Mouse (Mus musculus): Measurements from ENCODE around the gene Casp14. TPM values are rescaled to one million over a fixed set of nuclear protein-coding genes. Genes with fewer than 3 reads are reported as not detected.

Gene Casp14
- polyA plus RNA-seq, 1 experiment from 2014 or later, result not detected

Other genes starting within 250 kb of the Casp14 start
- not detected in 2 replicates for gene Olfr1358, start 200.9 kb downstream of the Casp14 start, polyA plus RNA-seq (2016; fragmentation: Nextera tagmentation; extraction: Ambion mirVana)
- gene Ilvbl, start 143.9 kb downstream of the Casp14 start, polyA plus RNA-seq (2016; fragmentation: Nextera tagmentation; extraction: Ambion mirVana), result 41.3 and 43.1 TPM in 2 replicates
- 12.2 and 13.3 TPM in 2 replicates for gene Syde1, start 126.3 kb downstream of the Casp14 start, polyA plus RNA-seq (2016; fragmentation: Nextera tagmentation; extraction: Ambion mirVana)
- not detected in 2 replicates for gene Olfr1357, start 100.2 kb downstream of the Casp14 start, polyA plus RNA-seq (2016; fragmentation: Nextera tagmentation; extraction: Ambion mirVana)
- gene Ccdc105, start 34.8 kb upstream of the Casp14 start, polyA plus RNA-seq (2016; fragmentation: Nextera tagmentation; extraction: Ambion mirVana), result not detected in 2 replicates
- gene Slc1a6, start 62.2 kb upstream of the Casp14 start, polyA plus RNA-seq (2016; fragmentation: Nextera tagmentation; extraction: Ambion mirVana), result 0.68 and 0.76 TPM in 2 replicates
- gene Olfr1356, start 133.9 kb upstream of the Casp14 start, polyA plus RNA-seq (2016; fragmentation: Nextera tagmentation; extraction: Ambion mirVana), result not detected in 2 replicates
- gene Olfr1355, start 157.2 kb upstream of the Casp14 start, polyA plus RNA-seq (2016; fragmentation: Nextera tagmentation; extraction: Ambion mirVana), result not detected in 2 replicates
- not detected in 2 replicates for gene Olfr1354, start 194.9 kb upstream of the Casp14 start, polyA plus RNA-seq (2016; fragmentation: Nextera tagmentation; extraction: Ambion mirVana)
- gene Olfr8, start 232.3 kb upstream of the Casp14 start, polyA plus RNA-seq (2016; fragmentation: Nextera tagmentation; extraction: Ambion mirVana), result not detected in 2 replicates
- not detected in 2 replicates for gene Olfr1353, start 245.0 kb upstream of the Casp14 start, polyA plus RNA-seq (2016; fragmentation: Nextera tagmentation; extraction: Ambion mirVana)

Measured in heart, embryonic 10.5 days (tissue).